Mouse (Mus musculus): Measurements from ENCODE around the gene Ttll4. TPM values are rescaled to one million over a fixed set of nuclear protein-coding genes. Genes with fewer than 3 reads are reported as not detected.
A peak's percentile ranks its signal among the peaks of the same experiment; 100 is the strongest.

The Ttll4 gene
- total and polyA plus RNA-seq, 2 experiments from 2014 or later, result 3.5 to 22.9 TPM

DNA sequence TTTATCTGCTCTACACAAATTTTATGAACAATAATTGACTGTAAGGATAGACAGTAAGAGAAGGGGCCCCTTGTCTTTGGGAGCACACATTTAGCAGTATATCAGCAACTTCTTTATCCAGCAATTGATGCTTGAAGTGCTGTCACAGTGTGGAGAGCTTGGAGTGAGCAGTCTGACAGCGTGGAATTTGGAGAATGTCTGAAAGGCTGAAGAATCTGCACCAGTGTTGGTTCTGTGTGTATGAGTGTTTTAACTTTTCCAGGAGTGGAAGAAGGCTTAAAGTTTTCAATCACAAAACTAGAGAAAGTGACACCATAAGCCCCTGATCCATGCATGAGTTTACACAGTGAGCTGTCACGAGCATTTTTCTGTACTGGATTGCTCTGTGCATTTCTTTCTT is 18.0 kb upstream of the Ttll4 start:
- Histone ChIP-seq H3K4me1 (ENCODE audit: control insufficient read depth, insufficient read depth) (no peaks in the 10 kb centered on the region), H3K27me3 (ENCODE audit: control insufficient read depth, insufficient read depth, low read length) (no peaks in the 10 kb centered on the region), H3K4me3 (ENCODE audit: low read depth, low read length) (no peak overlapping the region), H3K9me3 (replicated peaks; ENCODE audit: control insufficient read depth, low read length) (no peaks in the 10 kb centered on the region), H3K36me3 (replicated peaks; ENCODE audit: control insufficient read depth, insufficient read depth, low read length) (no peaks in the 10 kb centered on the region), H3K27ac (ENCODE audit: low read depth) (no peak overlapping the region), H3K4me2 (ENCODE audit: low read depth, low read length) (no peak overlapping the region), H3K9ac (replicated peaks; ENCODE audit: low read depth, low read length) (no peak overlapping the region)
- WGBS, result 32% methylated on average over 2 of the region's 2 CpGs
- DNase-seq (ENCODE audit: low spot score) (no peak), ATAC-seq (ENCODE audit: insufficient read depth, low read depth) (no peak)
- no peak for TF ChIP-seq CTCF (IDR thresholded peaks at IDR 0.05; ENCODE audit: low read depth)
- no peak for TF ChIP-seq EP300 (IDR thresholded peaks at IDR 0.05; ENCODE audit: low read depth)

DNA sequence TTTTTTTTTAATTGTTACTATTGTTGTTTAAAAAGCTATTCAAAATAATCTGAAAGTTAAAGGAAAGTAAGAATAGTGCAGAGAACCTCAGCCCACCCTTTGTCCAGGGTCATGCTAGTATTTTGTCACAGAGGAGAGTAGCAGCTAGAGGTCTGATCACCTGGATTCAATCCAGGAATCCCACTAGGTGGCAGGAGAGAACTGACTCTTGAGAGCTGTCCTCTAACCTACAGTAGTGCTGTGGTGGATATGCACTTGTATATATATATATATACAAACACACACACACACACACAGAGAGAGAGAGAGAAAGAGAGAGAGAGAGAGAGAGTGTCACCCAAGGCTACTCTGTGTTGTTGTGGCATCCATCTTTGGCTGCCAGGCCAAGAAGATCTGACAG is 17.6 kb upstream of the Ttll4 start:
- H3K4me3 ChIP-seq (ENCODE audit: low read depth, low read length), result no peak overlapping the region
- DNase-seq (ENCODE audit: low spot score), result peak; percentile 65
- H3K27ac ChIP-seq (ENCODE audit: low read depth), result no peak overlapping the region
- H3K9ac ChIP-seq (replicated peaks; ENCODE audit: low read depth, low read length), result no peak overlapping the region
- H3K9me3 ChIP-seq (replicated peaks; ENCODE audit: control insufficient read depth, low read length), result no peaks in the 10 kb centered on the region
- H3K27me3 ChIP-seq (ENCODE audit: control insufficient read depth, insufficient read depth, low read length), result no peaks in the 10 kb centered on the region
- no peaks in the 10 kb centered on the region for H3K4me1 ChIP-seq (ENCODE audit: control insufficient read depth, insufficient read depth)
- no peaks in the 10 kb centered on the region for H3K36me3 ChIP-seq (replicated peaks; ENCODE audit: control insufficient read depth, insufficient read depth, low read length)
- TF ChIP-seq CTCF (IDR thresholded peaks at IDR 0.05; ENCODE audit: low read depth) (peak; percentile 65), EP300 (IDR thresholded peaks at IDR 0.05; ENCODE audit: low read depth) (no peak)
- H3K4me2 ChIP-seq (ENCODE audit: low read depth, low read length), result no peak overlapping the region
- ATAC-seq (ENCODE audit: insufficient read depth, low read depth), result peak; percentile 39; the same call in 1 of the 2 replicates

DNA sequence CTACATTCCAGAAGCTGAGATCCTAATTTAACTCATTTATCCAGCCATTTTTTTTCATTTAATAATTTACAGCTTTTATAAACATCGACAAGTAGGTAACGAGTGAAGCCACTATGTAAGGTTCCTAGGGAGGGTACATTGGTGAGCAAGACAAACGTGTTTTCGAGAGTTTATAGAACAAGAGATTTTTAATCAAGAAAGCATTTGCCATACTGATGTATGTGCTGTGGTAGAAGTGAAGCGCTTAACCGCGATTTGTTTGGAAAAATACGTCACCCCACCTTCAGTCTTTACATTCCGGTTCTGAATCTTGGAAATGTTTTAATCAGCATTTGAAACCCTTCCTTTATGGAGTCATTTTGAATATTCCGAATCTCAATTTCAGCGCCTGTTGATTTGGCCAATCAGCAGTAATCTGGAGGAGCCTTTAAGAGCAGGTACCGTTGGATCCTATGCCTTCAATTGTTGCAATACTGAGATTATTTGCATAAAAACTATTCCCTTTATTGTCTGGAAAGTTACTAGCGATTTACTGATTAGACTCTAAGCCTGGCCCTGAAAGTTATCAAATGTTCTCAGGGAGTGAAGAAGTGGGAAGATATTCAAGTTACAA is 814 bp downstream of the Ttll4 start:
- DNase-seq (ENCODE audit: low spot score), result no peak
- Histone ChIP-seq H3K4me3 (ENCODE audit: low read depth, low read length) (peak overlapping the region; percentile 90), H3K27ac (ENCODE audit: low read depth) (peak overlapping the region; percentile 78), H3K9ac (replicated peaks; ENCODE audit: low read depth, low read length) (peak overlapping the region; percentile 73), H3K4me1 (ENCODE audit: control insufficient read depth, insufficient read depth) (peaks cover 29% of the 10 kb centered on the region), H3K36me3 (replicated peaks; ENCODE audit: control insufficient read depth, insufficient read depth, low read length) (no peaks in the 10 kb centered on the region), H3K4me2 (ENCODE audit: low read depth, low read length) (peak overlapping the region; percentile 76), H3K27me3 (ENCODE audit: control insufficient read depth, insufficient read depth, low read length) (no peaks in the 10 kb centered on the region), H3K9me3 (replicated peaks; ENCODE audit: control insufficient read depth, low read length) (no peaks in the 10 kb centered on the region)
- no peak for ATAC-seq (ENCODE audit: insufficient read depth, low read depth)
- 2% methylated on average over 13 of the region's 13 CpGs for WGBS
- TF ChIP-seq CTCF (IDR thresholded peaks at IDR 0.05; ENCODE audit: low read depth), result no peak
- TF ChIP-seq EP300 (IDR thresholded peaks at IDR 0.05; ENCODE audit: low read depth), result no peak

DNA sequence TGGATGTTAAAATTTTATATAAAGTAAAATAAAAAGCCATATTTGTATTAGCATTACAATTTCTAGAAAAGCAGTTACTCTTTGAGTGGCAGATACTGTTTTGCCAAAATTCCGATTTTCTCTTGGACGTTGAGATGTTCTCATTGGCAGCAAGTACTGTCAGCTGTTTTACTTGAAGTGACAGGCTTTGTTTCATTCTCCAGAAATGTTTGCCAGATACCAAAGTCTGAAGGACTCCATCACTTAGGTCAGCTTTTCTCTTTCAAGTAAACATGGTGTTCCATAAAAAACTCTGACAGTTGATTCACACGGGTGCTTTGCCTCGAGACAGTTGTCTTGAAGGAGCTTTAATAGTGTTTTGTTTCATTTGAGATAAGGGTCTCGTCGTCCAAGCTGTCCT is 3.6 kb downstream of the Ttll4 start:
- H3K9me3 ChIP-seq (replicated peaks; ENCODE audit: control insufficient read depth, low read length), result no peaks in the 10 kb centered on the region
- no peak for TF ChIP-seq CTCF (IDR thresholded peaks at IDR 0.05; ENCODE audit: low read depth)
- no peak for TF ChIP-seq EP300 (IDR thresholded peaks at IDR 0.05; ENCODE audit: low read depth)

DNA sequence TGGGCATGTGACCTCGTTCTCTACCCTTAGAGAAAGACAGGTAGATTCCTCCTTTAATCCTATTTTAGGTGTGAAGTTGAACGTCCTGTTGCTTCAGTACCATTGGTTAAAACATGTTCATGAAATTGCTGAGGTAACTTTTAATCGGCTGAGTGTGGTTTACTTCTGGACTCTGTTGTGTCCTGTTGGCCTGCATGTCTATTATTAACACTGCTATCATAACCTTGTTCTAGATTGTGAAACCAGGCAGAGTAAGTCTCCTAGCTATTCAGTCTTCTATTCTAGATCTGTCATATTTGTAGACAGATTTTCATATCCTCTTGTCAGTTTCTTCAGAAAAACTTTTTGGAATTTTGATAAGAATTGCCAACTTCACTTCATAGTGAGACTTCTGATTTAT is 6.8 kb downstream of the Ttll4 start:
- no peak for TF ChIP-seq EP300 (IDR thresholded peaks at IDR 0.05; ENCODE audit: low read depth)
- TF ChIP-seq CTCF (IDR thresholded peaks at IDR 0.05; ENCODE audit: low read depth), result no peak
- H3K9me3 ChIP-seq (replicated peaks; ENCODE audit: control insufficient read depth, low read length), result no peaks in the 10 kb centered on the region

More for the DNA sequence above, 3.6 kb downstream of the Ttll4 start:
- no peak overlapping the region for H3K4me2 ChIP-seq (ENCODE audit: low read depth, low read length)
- 41% methylated on average over 6 of the region's 6 CpGs for WGBS
- H3K4me3 ChIP-seq (ENCODE audit: low read depth, low read length), result no peak overlapping the region
- DNase-seq (ENCODE audit: low spot score) (no peak), ATAC-seq (ENCODE audit: insufficient read depth, low read depth) (no peak)
- no peaks in the 10 kb centered on the region for H3K36me3 ChIP-seq (replicated peaks; ENCODE audit: control insufficient read depth, insufficient read depth, low read length)
- no peaks in the 10 kb centered on the region for H3K27me3 ChIP-seq (ENCODE audit: control insufficient read depth, insufficient read depth, low read length)
- peaks cover 35% of the 10 kb centered on the region for H3K4me1 ChIP-seq (ENCODE audit: control insufficient read depth, insufficient read depth)
- H3K27ac ChIP-seq (ENCODE audit: low read depth), result no peak overlapping the region; the same call in 1 of the 2 replicates
- H3K9ac ChIP-seq (replicated peaks; ENCODE audit: low read depth, low read length), result no peak overlapping the region

DNA sequence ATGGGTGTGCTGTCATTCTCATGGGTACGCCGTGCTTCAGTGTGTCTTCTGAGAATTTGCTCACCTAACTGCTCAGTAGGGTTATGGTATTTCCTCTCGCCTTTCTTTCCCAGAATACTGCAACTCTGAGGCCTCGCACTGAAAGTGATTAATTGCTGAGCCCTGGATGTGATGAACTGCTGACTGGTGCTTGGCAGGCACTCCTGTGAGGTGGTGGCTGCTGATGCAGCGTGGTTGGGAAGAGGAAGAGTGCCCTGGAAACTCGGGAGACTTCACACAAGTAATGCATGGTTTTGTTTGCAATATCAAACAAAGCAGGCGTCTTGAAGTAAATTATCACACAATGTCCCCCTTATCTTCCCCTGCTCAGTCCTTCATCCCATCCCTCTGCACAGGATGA is 11.2 kb downstream of the Ttll4 start:
- H3K9ac ChIP-seq (replicated peaks; ENCODE audit: low read depth, low read length), result no peak overlapping the region
- no peak overlapping the region for H3K4me3 ChIP-seq (ENCODE audit: low read depth, low read length)
- peak; percentile 37 for DNase-seq (ENCODE audit: low spot score)
- 29% methylated on average over 7 of the region's 7 CpGs for WGBS
- H3K36me3 ChIP-seq (replicated peaks; ENCODE audit: control insufficient read depth, insufficient read depth, low read length), result 0 out of 2 replicates have a peak, but pooled peaks cover 9% of the 10 kb centered on the region
- ATAC-seq (ENCODE audit: insufficient read depth, low read depth), result no peak
- no peaks in the 10 kb centered on the region for H3K9me3 ChIP-seq (replicated peaks; ENCODE audit: control insufficient read depth, low read length)
- no peaks in the 10 kb centered on the region for H3K27me3 ChIP-seq (ENCODE audit: control insufficient read depth, insufficient read depth, low read length)
- H3K4me1 ChIP-seq (ENCODE audit: control insufficient read depth, insufficient read depth), result peaks cover 16% of the 10 kb centered on the region
- no peak overlapping the region for H3K4me2 ChIP-seq (ENCODE audit: low read depth, low read length)
- H3K27ac ChIP-seq (ENCODE audit: low read depth), result no peak overlapping the region
- TF ChIP-seq EP300 (IDR thresholded peaks at IDR 0.05; ENCODE audit: low read depth) (no peak), CTCF (IDR thresholded peaks at IDR 0.05; ENCODE audit: low read depth) (no peak)

More for the DNA sequence above, 6.8 kb downstream of the Ttll4 start:
- DNase-seq (ENCODE audit: low spot score), result peak; percentile 74
- H3K4me3 ChIP-seq (ENCODE audit: low read depth, low read length), result no peak overlapping the region
- H3K27me3 ChIP-seq (ENCODE audit: control insufficient read depth, insufficient read depth, low read length), result no peaks in the 10 kb centered on the region
- no peak overlapping the region for H3K9ac ChIP-seq (replicated peaks; ENCODE audit: low read depth, low read length)
- peaks cover 37% of the 10 kb centered on the region for H3K4me1 ChIP-seq (ENCODE audit: control insufficient read depth, insufficient read depth)
- no peaks in the 10 kb centered on the region for H3K36me3 ChIP-seq (replicated peaks; ENCODE audit: control insufficient read depth, insufficient read depth, low read length)
- WGBS, result 47% methylated on average over 3 of the region's 3 CpGs
- H3K4me2 ChIP-seq (ENCODE audit: low read depth, low read length), result no peak overlapping the region
- peak; percentile 75 for ATAC-seq (ENCODE audit: insufficient read depth, low read depth)
- H3K27ac ChIP-seq (ENCODE audit: low read depth), result peak overlapping the region; percentile 83

Measured in heart, postnatal 0 days (tissue).